Mouse (Mus musculus) lung, embryonic 15.5 days (tissue): ENCODE measurements around the gene Rpe. TPM values are rescaled to one million over a fixed set of nuclear protein-coding genes. Genes with fewer than 3 reads are reported as not detected.
"Not testable (repeated sequence)": the region's sequence is repeated elsewhere in the genome, so short reads cannot be mapped to it uniquely, and the experiment has no call there.

Experiments
- ATAC-seq: fragments of 200-750 bp; cut with Nextera tagmentation; 2 replicates; pipeline ENCODE4 v1.8.0; 2017; ENCODE audit warnings: moderate number of reproducible peaks, borderline replicate concordance; ENCODE audit not compliant: low FRiP score, low TSS enrichment; ENCODE audit errors: extremely low read depth
- H3K27ac ChIP-seq: fragments of 300-500 bp; sonication (generic); 2 replicates; pipeline ENCODE4 v1.5.1; 2015; ENCODE audit warnings: moderate library complexity, mild to moderate bottlenecking, inconsistent platforms
- H3K27me3 ChIP-seq: fragments of 300-500 bp; sonication (generic); 2 replicates; pipeline ENCODE4 v1.6.1; 2015; ENCODE audit warnings: inconsistent platforms
- H3K36me3 ChIP-seq: fragments of 300-500 bp; sonication (generic); 2 replicates; pipeline ENCODE4 v1.6.1; 2015; ENCODE audit warnings: inconsistent platforms
- H3K4me1 ChIP-seq: fragments of 300-500 bp; sonication (generic); 2 replicates; pipeline ENCODE4 v1.6.1; 2015; ENCODE audit warnings: inconsistent platforms
- H3K4me2 ChIP-seq: fragments of 300-500 bp; sonication (generic); 2 replicates; pipeline ENCODE4 v1.6.1; 2015; ENCODE audit warnings: inconsistent platforms, mild to moderate bottlenecking, moderate library complexity
- H3K4me3 ChIP-seq: fragments of 300-500 bp; sonication (generic); 2 replicates; pipeline ENCODE4 v1.5.1; 2015; ENCODE audit warnings: mild to moderate bottlenecking, inconsistent platforms
- H3K9ac ChIP-seq: fragments of 300-500 bp; sonication (generic); 2 replicates; pipeline ENCODE4 v1.6.1; 2015; ENCODE audit warnings: inconsistent platforms
- H3K9me3 ChIP-seq: fragments of 300-500 bp; sonication (generic); 2 replicates; pipeline ENCODE4 v1.6.1; 2016; ENCODE audit warnings: inconsistent platforms
- WGBS: fragments of 180-500 bp; shearing (Covaris S2); methylation state at CpG from one replicate; pipeline ENCODE4 v1.1.7; 2015; 5-methylcytosine and 5-hydroxymethylcytosine counted together
- polyA plus RNA-seq: library from polyadenylated mRNA; unstranded; fragments of >200 nt; fragmentation: Nextera tagmentation; extraction: Ambion mirVana; gene quantifications from 2 replicates; pipeline ENCODE4 v1.2.1, GENCODE M21; 2015

Rpe gene
- polyA plus RNA-seq, 1 experiment from 2014 or later: 56.6 TPM

GRCm38 (mm10) chr1:66695296-66695695 is 5.3 kb upstream of the Rpe start:
- H3K4me3 ChIP-seq: no peak overlapping the region
- no peak for ATAC-seq
- no peak overlapping the region for H3K27ac ChIP-seq
- H3K36me3 ChIP-seq: no peaks in the 10 kb centered on the region
- no peaks in the 10 kb centered on the region for H3K27me3 ChIP-seq
- H3K4me1 ChIP-seq: no peaks in the 10 kb centered on the region
- no peak overlapping the region for H3K9ac ChIP-seq
- WGBS: 55% methylated on average over 7 of the region's 7 CpGs
- no peaks in the 10 kb centered on the region for H3K9me3 ChIP-seq
- no peak overlapping the region for H3K4me2 ChIP-seq

GRCm38 (mm10) chr1:66699630-66700029 is 1.0 kb upstream of the Rpe start:
- H3K4me1 ChIP-seq: peaks cover 16% of the 10 kb centered on the region
- ATAC-seq, H3K36me3 ChIP-seq, H3K27ac ChIP-seq, H3K9me3 ChIP-seq, H3K27me3 ChIP-seq, H3K9ac ChIP-seq, H3K4me3 ChIP-seq, H3K4me2 ChIP-seq: not testable (repeated sequence)
- WGBS: 86% methylated on average over 10 of the region's 10 CpGs

GRCm38 (mm10) chr1:66700149-66700692 is 410 bp upstream of the Rpe start:
- Histone ChIP-seq H3K4me2 (peak overlapping the region; percentile 55), H3K9me3 (no peaks in the 10 kb centered on the region), H3K9ac (no peak overlapping the region), H3K27ac (no peak overlapping the region), H3K4me1 (peaks cover 16% of the 10 kb centered on the region), H3K27me3 (no peaks in the 10 kb centered on the region), H3K36me3 (no peaks in the 10 kb centered on the region), H3K4me3 (peak overlapping the region; percentile 62)
- 47% methylated on average over 5 of the region's 5 CpGs for WGBS
- peak; percentile 14; the same call in 1 of the 2 replicates for ATAC-seq

- Histone ChIP-seq H3K9ac (peak overlapping the region; percentile 68), H3K36me3 (peaks cover 4% of the 10 kb centered on the region; the same call in 1 of the 2 replicates), H3K4me1 (peaks cover 16% of the 10 kb centered on the region), H3K27ac (no peak overlapping the region; the same call in 1 of the 2 replicates), H3K9me3 (no peaks in the 10 kb centered on the region), H3K4me3 (peak overlapping the region; percentile 62), H3K27me3 (no peaks in the 10 kb centered on the region), H3K4me2 (peak overlapping the region; percentile 55)
- no peak for ATAC-seq
- WGBS: 18% methylated on average over 2 of the region's 2 CpGs
These were observed 927 bp downstream of the Rpe start for GRCm38 (mm10) chr1:66701576-66701940.

- H3K27ac ChIP-seq: no peak overlapping the region
- peaks cover 9% of the 10 kb centered on the region; the same call in 1 of the 2 replicates for H3K36me3 ChIP-seq
- no peaks in the 10 kb centered on the region for H3K9me3 ChIP-seq
- no peaks in the 10 kb centered on the region for H3K27me3 ChIP-seq
- 64% methylated on average over 4 of the region's 4 CpGs for WGBS
- H3K4me3 ChIP-seq: no peak overlapping the region
- H3K4me2 ChIP-seq: peak overlapping the region; percentile 55
- no peak overlapping the region for H3K9ac ChIP-seq
- no peak for ATAC-seq
- peaks cover 16% of the 10 kb centered on the region for H3K4me1 ChIP-seq
These were observed 2.2 kb downstream of the Rpe start for GRCm38 (mm10) chr1:66702623-66703345.

GRCm38 (mm10) chr1:66704523-66704922 is 3.9 kb downstream of the Rpe start:
- WGBS: 68% methylated on average over 6 of the region's 6 CpGs
- Histone ChIP-seq H3K4me3 (no peak overlapping the region), H3K27me3 (no peaks in the 10 kb centered on the region), H3K9me3 (no peaks in the 10 kb centered on the region), H3K27ac (no peak overlapping the region), H3K4me2 (no peak overlapping the region), H3K9ac (no peak overlapping the region), H3K4me1 (peaks cover 16% of the 10 kb centered on the region), H3K36me3 (peaks cover 19% of the 10 kb centered on the region)
- ATAC-seq: no peak

GRCm38 (mm10) chr1:66712859-66713258 is 12.2 kb downstream of the Rpe start:
- H3K9me3 ChIP-seq: no peaks in the 10 kb centered on the region
- no peak overlapping the region for H3K9ac ChIP-seq
- H3K4me1 ChIP-seq: no peaks in the 10 kb centered on the region
- no peak overlapping the region for H3K4me3 ChIP-seq
- peaks cover 44% of the 10 kb centered on the region for H3K36me3 ChIP-seq
- H3K4me2 ChIP-seq: no peak overlapping the region
- no peaks in the 10 kb centered on the region for H3K27me3 ChIP-seq
- no peak for ATAC-seq
- WGBS: 91% methylated on average over 3 of the region's 3 CpGs
- no peak overlapping the region for H3K27ac ChIP-seq

GRCm38 (mm10) chr1:66730581-66730980 is 29.9 kb downstream of the Rpe start:
- peaks cover 29% of the 10 kb centered on the region for H3K36me3 ChIP-seq
- no peak overlapping the region for H3K9ac ChIP-seq
- no peak overlapping the region for H3K4me2 ChIP-seq
- 70% methylated on average over 1 of the region's 1 CpGs for whole genome bisulfite sequencing
- H3K9me3 ChIP-seq: no peaks in the 10 kb centered on the region
- H3K27me3 ChIP-seq: no peaks in the 10 kb centered on the region
- H3K4me1 ChIP-seq: no peaks in the 10 kb centered on the region
- H3K4me3 ChIP-seq: no peak overlapping the region
- ATAC-seq: no peak
- no peak overlapping the region for H3K27ac ChIP-seq

GRCm38 (mm10) chr1:66768764-66769163 is 68.1 kb downstream of the Rpe start:
- 93% methylated on average over 1 of the region's 1 CpGs for WGBS
- H3K4me2 ChIP-seq: no peak overlapping the region
- ATAC-seq: no peak
- no peaks in the 10 kb centered on the region for H3K4me1 ChIP-seq
- no peaks in the 10 kb centered on the region for H3K9me3 ChIP-seq
- H3K4me3 ChIP-seq: no peak overlapping the region
- H3K36me3 ChIP-seq: peaks cover 21% of the 10 kb centered on the region
- no peak overlapping the region for H3K9ac ChIP-seq
- no peaks in the 10 kb centered on the region for H3K27me3 ChIP-seq
- no peak overlapping the region for H3K27ac ChIP-seq

Other genes with a start within 250 kb of the Rpe start
- 0.30 and 0.44 TPM in 2 replicates for gene Unc80, start 232.5 kb upstream of the Rpe start, polyA plus RNA-seq
- gene Kansl1l, start 116.7 kb downstream of the Rpe start, polyA plus RNA-seq: 20.4 and 23.2 TPM in 2 replicates
- 179 and 185 TPM in 2 replicates for gene Acadl, start 162.4 kb downstream of the Rpe start, polyA plus RNA-seq
- 29.7 and 40.2 TPM in 2 replicates for gene Myl1, start 244.6 kb downstream of the Rpe start, polyA plus RNA-seq